Mouse (Mus musculus) neural tube, embryonic 10.5 days (tissue): ENCODE measurements at regions not wholly inside any gene's neighbourhood (a gene's known extent, or its start where the extent isn't known, plus 50 kb on each side); places are given as distances from the start of the nearest gene placed in this dataset.

Experiments used
- DNase-seq: peaks from one replicate; pipeline ENCODE4 v3.0.0-alpha.2; 2017; ENCODE audit warnings: low spot score; ENCODE audit errors: extremely low spot score

DNA sequence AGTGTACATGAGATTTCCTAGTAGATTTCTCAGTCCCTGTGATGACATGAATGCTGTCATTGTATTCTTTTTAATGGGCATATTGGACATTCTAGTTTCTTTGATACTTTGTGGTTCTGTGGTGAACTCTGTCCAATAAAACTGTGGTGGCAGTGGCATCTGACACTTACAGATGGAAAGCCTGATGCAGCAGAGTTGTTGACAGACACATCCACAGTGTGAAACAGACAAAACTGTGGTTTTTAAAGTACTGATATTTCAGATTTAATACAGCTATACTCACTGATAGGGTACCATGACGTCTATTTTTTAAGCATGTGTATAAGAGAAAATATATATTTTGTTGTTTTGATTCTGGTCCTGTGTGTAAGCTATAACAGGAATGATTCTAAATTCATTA is 818.0 kb downstream of the Trim52 start:
- no peak for DNase-seq

DNA sequence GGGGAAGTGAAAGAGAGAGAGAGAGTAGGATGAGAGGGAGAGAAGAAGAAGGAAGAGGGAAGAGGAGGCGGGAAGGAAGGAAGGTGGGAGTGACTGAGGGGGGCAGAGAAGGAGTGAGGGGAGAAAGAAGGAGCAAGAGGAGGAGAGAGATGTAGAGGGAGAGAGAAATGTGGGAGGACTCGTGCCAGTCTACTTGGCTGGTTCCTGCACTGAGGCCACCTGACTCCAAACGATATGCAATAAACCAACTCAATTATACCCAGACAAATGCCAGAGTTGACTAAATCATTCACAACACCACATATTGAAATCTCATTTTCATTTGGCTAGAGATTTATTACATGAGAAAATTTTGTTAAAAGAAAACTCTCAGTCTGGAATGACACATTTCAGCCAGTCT is 818.4 kb downstream of the Trim52 start:
- no peak for DNase-seq

DNA sequence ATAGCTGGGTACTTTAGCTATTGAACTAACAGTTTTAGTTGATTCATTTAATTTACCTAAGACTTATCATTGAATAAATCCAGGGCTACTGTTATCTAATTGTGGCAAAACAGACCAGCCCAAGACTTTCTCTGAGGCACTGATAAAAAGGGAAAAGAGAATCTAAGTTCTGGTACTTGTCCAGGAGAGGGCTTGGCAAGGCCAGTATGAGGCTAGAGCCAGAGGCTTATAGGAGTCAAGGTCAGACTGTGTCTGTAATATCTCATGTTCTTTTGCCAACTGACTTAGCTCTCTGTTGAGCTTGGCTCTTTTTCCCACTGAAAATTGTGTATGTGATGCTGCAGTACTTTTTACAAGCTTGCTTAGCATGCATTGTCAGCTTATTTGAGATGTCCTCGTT is 839.3 kb downstream of the Trim52 start:
- no peak for DNase-seq

DNA sequence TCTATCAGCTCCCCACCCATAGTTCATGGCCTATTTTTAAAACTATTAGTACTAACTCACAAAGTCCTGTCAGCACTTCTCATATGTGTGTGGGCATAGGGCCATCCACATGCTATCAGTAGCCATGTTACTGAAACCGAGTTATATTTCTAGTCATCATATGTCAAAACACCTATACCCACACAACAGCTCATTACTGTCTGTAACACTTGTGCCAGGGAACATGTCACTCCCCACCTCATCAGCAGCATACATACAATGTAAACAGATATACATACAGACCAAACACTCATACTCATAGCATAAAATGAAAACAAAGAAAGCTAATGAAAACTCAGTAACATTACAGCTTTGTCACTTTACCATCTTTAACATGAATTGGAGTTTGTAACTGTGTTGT is 872.0 kb downstream of the Trim52 start:
- DNase-seq: no peak

DNA sequence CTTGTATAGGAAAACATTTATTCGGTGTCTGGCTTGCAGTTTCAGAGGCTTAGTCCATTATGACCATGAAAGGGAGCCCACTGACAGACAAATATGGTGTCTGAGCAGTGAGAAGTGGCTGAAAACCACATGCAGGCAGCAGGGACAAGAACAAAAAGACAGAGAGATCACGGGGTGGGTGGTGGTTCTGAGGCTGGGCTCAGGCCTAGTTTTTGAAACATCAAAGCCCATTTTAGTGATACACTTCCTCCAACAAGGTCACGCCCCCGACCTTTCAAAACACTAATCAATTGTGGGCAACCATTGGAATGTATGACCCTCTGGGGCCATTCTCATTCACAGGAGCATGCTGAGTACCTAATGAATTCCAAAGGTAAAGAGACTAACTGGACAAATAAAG is 874.8 kb downstream of the Trim52 start:
- DNase-seq: peak; percentile 47

DNA sequence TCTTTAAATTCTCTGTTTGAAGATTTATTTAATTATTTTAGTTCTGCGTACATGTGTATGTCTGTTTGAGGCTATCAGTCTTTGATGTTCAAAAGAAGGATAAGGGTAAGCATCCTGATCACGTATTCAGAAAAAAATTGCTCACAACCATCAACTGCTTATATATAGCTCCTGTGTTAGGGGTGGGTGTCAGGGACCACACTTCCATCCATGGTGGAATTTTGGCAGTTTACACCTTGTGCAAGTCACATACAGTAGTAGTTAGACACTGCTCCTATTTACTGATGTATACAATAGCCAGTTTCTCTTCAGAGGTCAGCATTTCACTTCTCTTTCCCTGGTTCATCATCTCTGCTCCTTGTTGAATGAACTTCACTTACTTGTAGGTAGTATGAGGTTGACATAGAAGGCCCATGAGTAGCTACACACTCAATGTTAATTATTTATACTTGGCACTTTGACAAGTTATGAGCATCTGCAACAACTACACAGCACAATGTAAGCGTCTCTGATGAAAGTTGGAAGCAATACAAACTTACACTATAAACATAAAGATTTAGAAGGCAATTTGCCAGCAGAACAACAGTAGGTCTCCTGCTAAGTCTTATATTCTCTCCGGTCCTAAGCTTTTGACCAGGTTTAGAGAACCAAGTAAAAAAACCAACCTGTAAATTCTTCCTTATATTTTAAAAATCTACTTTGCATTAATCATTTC is 891.7 kb downstream of the Trim52 start:
- no peak for DNase-seq

DNA sequence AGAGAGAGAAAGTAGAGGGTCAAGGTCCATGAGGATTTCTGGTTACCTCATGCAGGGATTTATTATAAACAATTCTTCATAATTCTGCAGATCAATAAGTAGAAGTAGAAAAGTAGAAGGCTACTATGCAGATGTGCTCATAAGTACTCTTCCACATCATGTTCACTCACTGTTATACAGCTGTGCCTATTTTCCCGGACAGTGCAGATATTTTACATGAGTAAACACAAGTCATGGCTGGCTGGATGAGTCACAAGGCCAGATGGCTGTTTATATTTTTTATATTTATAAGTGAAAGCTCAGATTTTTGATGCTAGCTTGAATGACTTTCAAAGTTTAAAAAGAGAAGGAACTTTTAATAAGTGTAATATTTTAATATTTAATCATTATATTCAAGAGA is 899.0 kb downstream of the Trim52 start:
- DNase-seq: no peak

DNA sequence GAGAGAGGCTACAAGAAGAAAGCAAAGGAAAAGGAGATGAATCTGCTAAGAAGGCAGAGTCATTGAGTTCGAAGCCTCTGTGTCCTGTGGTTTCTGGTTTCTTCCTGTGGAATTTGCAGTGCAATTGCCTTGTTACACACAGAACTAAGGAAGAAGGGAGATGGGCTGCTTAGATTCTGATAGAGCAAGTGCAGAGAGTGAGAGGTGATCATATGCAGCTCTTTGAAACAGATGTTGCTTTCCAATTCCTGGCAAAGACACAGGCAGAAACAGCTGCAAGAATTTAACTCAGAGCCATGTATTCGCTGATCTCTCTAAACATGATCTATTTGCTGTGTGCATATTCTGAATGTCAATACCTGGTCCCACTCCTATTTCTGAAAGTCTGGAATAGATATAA is 903.6 kb downstream of the Trim52 start:
- no peak for DNase-seq

DNA sequence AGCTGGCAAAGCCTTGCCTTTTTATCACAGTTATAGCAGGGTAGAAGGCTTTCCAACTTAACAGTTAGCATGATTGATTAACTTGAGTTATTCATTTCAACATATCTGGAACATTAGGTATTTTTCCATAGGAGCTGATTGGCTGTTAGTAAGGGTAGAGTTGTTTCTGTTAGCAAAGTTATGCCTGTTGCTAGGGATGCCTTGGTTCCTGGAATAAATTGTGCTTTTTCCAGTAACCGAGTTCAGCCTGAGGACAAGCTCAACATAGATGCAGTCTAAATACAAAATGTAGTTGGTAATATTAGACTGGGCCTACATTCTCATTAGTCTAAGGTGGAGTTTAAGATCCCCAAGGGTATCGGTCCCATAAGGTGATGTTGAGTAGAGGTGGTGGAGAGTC is 927.8 kb downstream of the Trim52 start:
- no peak for DNase-seq

DNA sequence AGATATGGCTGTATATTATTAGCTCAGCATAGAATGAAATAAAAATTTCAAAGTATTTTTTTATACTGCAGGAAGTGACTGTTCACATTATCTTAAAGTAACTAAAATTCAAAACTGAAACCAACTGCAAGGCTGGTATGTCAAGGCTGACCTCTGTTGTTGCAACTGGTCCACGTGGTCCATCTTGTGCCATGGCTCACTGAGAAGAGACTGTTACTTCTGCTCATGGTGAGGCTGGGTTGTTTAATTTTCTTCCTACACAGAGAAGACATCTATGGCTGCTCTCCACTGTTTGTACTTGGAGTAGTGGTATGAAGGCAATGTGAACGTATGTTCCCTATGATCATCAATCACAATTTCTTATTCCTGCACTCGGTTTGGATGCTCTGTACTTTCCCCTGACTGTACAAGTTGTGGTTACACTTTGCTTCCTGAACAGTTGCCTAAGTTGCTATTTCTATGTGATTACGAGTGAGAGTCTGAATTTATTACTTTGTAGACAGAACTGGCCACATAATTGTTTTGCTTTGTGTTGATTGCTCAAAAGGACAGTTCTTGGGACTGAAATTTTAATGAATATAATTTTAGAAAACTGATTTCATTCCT is 946.1 kb downstream of the Trim52 start:
- no peak for DNase-seq

DNA sequence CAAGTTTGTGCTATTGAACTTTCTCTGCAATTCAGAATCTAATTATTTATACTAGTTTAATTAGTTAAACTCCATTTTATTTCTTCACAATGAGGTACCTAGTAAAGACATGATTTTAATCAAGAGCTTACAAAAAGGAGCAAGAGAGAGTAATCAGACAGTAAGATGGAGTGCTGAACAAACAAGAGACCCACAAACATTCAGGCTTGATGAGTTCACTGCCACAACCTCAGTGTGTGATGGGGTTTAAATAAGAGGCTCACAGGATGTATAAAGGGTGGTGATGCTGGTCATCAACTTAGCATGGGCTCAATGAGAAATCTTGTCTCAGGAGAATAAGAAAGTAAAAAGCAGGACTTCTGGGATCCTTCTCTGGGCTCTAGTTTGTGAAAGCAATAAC is 962.6 kb downstream of the Trim52 start:
- DNase-seq: no peak

DNA sequence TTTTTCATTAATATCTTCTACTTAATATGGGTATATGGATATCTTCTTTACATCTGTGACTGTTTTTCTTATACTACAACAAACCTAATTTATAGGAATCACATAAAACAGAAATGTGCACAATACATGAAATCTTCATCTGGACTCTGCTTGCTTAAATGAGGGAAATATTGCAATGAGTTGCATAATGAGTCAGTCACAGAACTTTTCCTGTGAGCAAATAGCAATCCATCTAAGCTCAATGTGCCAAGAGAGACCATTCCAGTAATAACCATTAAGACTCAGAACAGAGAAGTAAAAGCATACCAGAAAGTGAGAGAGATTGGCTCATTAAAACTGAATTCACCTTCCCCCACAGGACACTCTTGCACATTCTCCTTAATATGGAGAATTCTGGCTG is 974.4 kb downstream of the Trim52 start:
- no peak for DNase-seq
